Mouse (Mus musculus) layer of hippocampus, postnatal 10 days (tissue): Measurements from ENCODE around the gene Olfr342. TPM values are rescaled to one million over a fixed set of nuclear protein-coding genes. Genes with fewer than 3 reads are reported as not detected.

ENCODE experiments used
- DNase-seq, 2 experiments: peaks; one replicate each; pipeline ENCODE4 v3.0.0; 2021; ENCODE audit warnings: low spot score in 2 of 2
- long read RNA-seq: library from polyadenylated mRNA; stranded (forward); transcript quantifications from one replicate; pipeline ENCODE4 v2.0.0, GENCODE M21; 2023
- total RNA-seq, 2 experiments: library from RNA; stranded (reverse); gene quantifications; 2 replicates each; pipeline ENCODE4 v1.2.3; 2021

The Olfr342 gene
- not detected for total RNA-seq
- long read RNA-seq: 0 reads

DNA sequence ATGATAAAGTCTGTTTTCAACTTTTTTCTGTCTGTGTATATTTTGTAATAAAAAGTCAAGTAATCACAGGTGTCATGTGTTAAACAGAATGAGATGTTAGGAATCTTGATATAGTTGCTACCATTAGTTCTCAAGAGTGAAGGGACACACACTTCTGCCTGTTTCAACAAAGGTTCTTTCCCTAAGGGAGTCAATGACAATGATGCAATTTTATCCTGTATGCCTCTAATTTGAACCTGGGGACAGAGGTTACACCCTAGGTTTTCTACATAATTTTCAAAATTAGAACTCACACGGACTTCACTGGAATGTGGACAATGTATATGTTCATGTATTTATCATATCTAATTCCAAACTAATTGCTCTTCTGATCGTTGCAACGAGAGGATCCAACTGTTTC is at the start of gene Olfr342:
Olfr342 (plus strand) TSS at position 301 of the 400 bp plus-strand sequence.
- no peak for DNase-seq

DNA sequence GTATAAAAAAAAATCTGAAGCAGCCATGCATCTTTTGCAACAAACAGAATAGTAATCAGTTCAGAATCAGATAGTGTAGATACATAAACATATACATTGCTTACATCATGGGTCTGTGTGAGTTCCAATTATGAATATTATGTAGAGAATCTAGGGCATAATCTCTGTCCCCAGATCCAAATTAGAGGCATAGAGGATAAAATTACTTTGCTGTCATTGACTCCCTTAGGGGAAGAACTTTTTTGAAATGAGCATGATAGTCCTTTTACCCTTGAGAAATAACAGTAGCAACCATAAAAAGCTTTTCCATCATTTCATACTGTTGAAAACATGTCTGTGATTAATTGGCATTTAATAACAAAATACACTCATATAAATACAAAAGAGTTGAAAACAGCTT is 42.4 kb upstream of the Olfr342 start, which contains the start of gene Olfr341:
Olfr341 (minus strand) TSS at position 101 of the 400 bp plus-strand sequence.
- no peak for DNase-seq

DNA sequence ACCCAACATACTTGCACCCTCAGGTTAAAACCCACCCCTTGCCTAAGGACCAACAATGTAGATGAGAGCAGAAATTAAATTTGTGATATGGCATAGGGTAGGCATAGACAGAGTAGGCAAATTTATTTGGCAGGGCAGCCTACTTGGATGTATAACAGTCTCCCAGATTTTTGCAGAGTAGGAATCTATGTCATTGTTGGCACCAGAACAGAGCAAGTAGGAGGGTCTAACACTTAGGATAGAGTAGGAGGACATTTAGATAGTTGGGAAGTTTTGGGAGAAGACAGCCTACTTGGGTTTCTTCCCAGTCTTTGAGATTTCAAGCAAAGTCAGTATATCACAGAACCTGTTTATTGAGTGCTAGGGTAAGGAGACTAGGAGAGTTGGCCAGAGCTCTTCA is 40.4 kb downstream of the Olfr342 start:
- no peak for DNase-seq

- DNase-seq: no peak
Measured at GRCm38 (mm10) chr2:36566362-36566761, 41.6 kb downstream of the Olfr342 start, which contains the start of gene Olfr344. Gene Olfr344, plus strand, starts transcription at chr2:36566662.

GRCm38 (mm10) chr2:36567022-36567421 is 42.2 kb downstream of the Olfr342 start:
- DNase-seq: no peak

GRCm38 (mm10) chr2:36567845-36568244 is 43.0 kb downstream of the Olfr342 start:
- no peak for DNase-seq

Other genes with a start within 250 kb of the Olfr342 start
- not detected for gene Olfr338, start 151.5 kb upstream of the Olfr342 start, total RNA-seq
- gene Olfr339, start 106.1 kb upstream of the Olfr342 start, total RNA-seq: not detected
- gene Olfr340, start 72.4 kb upstream of the Olfr342 start, total RNA-seq: not detected
- gene Olfr341, start 42.5 kb upstream of the Olfr342 start, total RNA-seq: not detected
- gene Olfr344, start 41.7 kb downstream of the Olfr342 start, total RNA-seq: not detected
- not detected for gene Olfr345, start 115.0 kb downstream of the Olfr342 start, total RNA-seq
- gene Olfr346, start 160.8 kb downstream of the Olfr342 start, total RNA-seq: not detected
- not detected for gene Olfr347, start 206.9 kb downstream of the Olfr342 start, total RNA-seq